Mouse (Mus musculus): Measurements from ENCODE around the gene Acat3.
"Not testable (repeated sequence)": the region's sequence is repeated elsewhere in the genome, so short reads cannot be mapped to it uniquely, and the experiment has no call there.

Acat3 gene

DNA sequence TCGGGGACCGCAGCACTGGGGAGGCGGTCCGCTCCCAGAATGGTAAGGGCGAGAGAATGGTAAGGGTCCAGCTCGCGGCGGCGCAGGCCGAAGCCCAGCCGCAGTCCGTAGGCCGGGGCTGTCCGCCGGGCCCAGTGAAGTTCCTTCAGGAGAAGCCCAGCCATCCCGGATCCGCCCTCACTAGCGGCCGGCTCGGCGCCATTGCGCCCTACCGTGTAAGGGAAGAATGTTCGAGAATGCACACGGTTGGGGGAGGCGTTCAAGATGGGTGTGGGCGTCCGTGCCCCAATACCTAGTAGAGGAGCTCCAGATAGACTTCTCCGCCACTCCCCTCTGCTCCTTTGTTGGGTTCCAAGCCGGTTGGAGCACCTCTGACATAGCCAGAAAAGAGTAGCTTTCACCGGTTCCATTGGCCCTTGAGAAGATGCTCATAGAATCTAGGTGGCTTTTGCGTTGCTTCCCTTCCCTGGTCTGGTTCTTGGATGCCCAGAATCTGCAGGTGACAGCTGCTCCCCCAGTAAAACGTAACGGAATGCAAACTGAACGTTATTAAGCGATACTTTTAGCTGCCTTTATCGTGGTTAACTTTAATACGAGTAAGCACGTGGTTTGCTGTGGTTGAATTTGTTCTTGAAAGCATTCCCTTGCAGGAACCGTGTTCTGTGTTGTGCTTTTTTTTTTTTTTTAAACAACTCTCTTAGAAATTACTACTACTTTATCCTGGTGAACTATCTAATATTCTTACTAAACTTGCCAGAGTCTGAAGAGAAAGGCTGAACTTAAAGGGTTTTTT lies 23.6 kb downstream of the Acat3 start:
- DNase-seq (ENCODE audit: low spot score): peak; percentile 53

DNA sequence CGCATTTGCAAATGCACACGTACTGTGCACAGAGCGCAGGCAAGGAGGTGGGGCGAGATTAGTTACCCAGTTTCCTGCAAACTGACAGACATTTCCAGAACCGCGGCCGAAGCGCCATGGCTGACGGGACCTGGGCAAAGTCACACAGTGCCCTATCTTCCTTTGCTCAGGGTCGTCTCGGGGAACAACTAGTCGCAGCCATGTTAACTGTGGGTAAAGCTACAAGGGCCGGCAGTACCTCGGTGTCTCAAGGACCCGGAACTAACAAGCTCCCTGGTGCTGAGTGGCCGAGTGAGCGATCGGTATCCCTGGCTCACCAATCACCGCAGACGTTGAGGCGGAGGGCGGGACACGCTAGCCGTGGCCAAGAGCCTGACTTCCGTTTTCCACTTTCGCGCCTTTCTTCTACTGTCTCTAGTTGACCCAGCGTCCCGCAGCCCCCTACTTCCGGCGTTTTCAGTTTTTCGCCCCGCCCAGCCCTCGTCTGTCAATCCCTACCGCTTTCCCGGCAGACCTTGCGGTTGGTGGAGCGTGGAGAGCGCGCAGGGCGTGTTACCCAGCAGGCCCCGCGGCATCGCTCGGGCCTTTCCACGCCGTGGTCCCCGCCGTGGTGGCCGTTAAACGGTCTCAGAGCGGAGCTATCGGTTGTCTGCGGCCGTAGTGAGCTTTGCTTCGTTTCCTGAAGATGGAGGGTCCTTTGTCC lies 24.4 kb downstream of the Acat3 start, which contains the start of gene Mrpl18:
Mrpl18 (minus strand) TSS at position 465 of the 703 bp plus-strand sequence.
- DNase-seq (ENCODE audit: low spot score): peak; percentile 92

DNA sequence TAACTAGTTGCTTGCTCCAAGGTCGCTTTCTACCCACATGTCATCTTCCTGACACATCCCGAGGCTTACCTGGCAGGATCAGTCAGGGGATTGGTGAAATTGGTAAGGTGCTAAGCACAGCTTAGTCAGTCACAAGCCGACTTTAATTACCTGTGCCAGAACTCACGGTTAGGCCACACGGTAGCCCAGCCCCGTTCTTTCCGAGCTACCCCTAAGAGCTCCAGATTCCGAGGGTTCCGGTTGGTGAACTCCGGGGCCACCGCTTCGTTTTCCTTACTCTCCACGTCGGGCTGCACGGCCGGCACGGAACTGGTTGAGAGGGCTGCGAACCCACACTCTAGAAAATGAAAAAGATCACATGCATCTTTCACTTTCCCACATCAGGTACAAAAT lies 24.9 kb downstream of the Acat3 start, which contains the start of gene Tcp1:
Tcp1 (plus strand) TSS at position 214 of the 393 bp plus-strand sequence.
- peak; percentile 18 for DNase-seq (ENCODE audit: low spot score)

DNA sequence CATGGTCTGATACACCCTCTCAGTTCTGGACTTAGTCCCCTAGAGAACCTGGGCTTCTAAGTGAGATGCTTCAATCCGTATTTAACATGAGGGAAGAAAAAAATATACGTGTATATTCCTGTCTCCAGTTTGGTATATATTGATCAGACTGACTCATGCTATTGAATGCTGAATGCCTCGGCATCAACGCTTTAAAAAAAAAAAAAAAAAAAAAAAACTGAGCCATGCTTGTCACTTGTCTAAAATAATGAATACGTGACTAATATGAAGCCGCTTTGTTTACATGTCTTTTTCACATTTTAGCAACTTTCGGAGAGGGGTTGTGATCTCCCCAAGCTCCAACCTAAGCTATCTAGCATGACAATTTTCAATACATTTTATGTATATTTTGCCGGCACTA lies 30.0 kb downstream of the Acat3 start:
- DNase-seq (ENCODE audit: low spot score): no peak

DNA sequence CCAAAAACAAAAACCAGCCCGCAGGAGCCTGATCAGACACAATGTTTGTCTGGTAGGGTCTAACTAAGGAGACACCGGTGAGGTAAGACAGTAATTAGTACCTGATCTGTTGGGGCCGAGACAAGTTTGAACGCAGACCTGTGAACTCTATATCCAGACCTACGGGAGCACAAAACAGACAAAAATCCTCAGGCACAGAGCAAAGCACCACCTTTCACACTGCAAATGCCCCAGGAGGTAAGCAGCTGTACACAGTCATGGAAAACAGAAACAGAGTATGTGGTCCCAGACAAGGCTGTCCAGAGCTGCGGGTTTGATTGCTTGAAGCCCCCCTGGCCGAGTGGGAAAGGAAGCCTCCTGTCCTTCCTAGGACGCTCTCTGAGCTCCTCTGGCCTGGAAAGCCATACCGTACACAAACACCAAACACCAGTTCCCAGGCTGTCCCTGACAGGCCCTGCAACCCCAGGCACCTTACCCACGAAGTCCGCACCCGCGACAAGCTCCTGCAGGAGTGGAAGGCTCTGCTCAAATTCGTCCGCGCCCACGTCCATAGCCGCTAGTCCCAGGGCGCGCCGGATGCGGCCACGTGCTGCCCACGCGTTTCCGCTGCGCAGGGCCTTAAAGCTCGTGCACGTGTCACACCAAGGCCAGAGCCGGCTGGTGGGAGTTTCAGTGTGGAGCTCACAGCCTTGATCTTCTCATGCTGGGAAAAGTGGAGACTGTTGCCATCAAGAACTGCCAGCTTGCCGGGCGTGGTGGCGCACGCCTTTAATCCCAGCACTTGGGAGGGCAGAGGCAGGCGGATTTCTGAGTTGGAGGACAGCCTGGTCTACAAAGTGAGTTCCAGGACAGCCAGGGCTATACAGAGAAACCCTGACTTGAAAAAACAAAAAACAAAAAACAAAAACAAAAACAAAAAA lies 30.8 kb downstream of the Acat3 start, which contains the start of gene Pnldc1:
Pnldc1 (minus strand) TSS at position 870 of the 920 bp plus-strand sequence.
- DNase-seq (ENCODE audit: low spot score): no peak

DNA sequence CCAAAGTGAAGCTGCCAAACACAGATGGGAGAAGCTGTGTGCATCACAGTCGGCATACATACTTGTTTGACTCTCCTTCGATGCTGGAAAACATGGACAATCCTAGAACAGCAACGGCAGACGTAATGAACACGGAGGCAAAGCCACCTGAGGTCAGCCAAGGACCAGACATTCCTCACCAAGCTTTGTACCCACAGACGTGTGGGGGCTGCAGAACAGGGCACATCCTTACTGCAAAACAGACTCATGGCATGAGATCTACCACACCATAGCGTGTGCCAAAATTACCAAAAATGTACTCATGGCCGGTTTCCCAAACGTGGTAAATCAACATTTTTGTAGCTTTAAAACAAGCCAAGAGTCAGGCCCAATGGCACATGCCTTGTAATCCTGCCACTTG lies 34.0 kb downstream of the Acat3 start:
- DNase-seq (ENCODE audit: low spot score): no peak

DNA sequence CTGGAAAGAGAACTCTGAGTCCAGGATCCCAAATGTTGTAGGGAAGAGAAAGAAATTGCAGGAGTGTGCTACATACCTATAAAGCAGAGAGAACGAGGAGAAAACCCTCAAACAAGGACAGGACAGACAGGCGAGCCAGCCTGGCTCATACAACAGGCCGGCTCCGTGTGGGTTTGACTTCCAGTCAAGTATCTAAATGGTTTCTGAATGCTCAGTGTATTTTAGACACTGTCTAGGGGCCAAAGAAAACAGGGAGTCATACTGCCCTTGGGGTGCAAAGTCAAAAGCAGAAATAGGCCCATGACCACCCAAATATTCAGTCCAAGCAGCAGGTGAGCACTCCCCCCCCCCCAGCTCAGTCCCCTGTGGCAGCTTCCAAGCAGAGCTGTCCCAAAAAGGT lies 34.6 kb downstream of the Acat3 start:
- no peak for DNase-seq (ENCODE audit: low spot score)

DNA sequence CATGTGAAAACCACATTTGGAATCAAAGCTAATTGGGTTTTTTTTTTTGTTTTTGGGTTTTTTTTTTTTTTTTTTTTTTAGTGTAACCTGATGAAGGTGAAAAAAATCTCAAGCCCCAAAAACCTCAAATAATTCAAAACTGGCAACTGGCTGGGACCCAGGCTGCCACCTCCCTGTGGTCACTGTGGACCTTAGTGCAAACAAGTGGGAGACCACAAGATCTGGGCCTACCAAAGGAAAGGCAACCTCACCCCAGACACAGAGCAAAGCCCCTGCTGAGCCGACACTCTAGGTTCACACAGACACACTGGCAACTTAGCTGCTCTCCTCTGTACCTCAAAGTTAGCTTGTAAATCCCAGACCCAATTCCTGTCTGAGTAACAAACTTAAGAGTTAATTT lies 36.1 kb downstream of the Acat3 start:
- DNase-seq (ENCODE audit: low spot score): no peak

DNA sequence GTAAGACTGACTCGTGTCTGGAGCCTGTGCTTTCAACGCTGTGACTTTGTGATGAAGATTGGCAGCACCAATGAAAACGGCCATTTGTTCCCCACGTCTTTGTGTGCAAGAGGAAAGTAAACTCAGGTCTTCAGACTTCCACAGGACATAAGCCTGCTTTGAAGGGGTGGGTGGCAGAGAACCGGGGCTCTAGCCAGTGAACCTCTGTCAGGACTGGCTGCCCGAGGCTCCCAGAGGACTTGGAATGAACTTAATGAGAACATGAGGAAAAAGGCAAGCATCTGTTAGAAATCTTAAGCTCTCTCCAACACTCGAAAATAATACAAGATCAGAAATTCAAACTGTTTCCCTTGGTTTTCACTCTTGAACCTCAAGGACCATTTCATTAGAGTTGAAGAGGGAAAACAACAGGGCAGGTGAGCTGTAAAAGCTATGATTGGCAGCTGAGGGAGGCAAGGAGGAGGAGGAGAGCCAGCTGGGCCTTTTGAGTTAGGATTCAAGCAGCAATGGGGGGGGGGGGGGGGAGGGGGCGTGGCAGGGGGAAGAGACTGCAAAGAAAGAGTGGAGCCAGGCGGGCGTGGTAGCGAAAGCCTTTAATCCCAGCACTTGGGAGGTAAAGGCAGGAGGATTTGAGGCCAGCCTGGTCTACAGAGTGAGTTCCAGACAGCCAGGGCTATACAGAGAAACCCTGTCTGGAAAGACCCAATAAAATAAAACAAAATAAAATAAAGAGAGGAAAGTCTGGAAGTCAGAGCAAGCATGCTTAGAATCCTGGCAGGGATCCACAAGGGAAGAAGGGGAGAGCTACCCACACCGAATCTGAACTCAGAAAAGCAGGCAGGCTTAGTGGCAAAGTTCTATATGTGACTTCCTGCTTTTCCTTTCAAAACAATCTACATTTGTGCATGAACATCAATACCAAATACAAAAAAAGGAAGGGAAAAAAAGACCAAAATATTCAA lies 36.7 kb downstream of the Acat3 start:
- no peak for DNase-seq (ENCODE audit: low spot score)

DNA sequence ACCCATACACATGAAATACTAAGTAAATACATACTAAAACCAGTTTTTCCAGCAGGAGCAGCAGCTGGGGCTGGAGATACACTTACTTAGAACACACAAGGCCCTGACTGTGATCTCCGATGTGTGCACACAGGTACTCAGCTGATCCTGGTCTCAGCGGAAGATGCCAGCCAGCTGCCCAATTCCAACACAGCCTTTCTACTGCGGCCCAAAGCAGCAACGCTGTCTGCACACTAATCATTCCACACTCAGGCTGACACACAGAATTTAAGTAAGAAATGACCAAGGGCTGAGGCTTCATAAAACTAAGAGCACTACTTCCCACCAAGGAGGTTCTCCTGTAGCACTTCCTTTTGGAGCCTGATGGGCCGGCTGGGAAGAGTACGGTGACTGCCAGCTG lies 38.1 kb downstream of the Acat3 start:
- no peak for DNase-seq (ENCODE audit: low spot score)

DNA sequence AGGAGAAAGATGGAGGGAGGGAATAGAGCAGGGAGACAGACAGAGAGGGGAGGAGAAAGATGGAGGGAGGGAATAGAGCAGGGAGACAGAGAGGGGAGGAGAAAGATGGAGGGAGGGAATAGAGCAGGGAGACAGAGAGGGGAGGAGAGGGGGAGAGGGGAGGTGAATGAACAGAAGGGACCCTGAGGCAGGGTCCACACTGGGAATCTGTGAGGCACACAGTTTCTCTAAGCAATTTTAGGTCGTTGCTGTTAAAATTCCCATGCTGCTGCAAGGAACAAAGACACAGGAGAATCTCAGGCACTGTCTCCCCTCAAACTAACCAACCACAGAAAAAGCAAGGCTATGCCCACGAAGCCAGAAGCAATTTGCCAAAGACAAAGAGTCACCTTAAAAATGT lies 41.8 kb downstream of the Acat3 start:
- DNase-seq (ENCODE audit: low spot score): not testable (repeated sequence)

DNA sequence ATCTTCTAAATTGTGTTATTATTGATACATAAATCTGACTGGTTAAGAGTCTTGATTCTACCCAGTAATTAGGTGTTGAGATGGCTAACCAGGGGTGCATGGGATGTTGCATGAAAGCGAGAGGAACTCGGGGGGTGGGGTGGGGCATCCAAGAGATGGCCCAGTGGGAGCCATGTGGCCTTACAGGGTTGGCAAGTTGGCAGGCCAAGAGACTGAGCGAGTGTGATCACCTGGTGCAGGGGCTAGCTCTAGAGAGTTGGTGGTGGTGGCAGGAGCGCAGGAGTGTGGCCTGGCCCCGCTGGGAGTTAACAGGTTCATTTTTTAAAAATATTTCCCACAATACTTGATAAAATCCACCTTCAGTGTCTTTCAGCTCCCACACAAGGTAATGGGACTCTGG lies 42.7 kb downstream of the Acat3 start:
- no peak for DNase-seq (ENCODE audit: low spot score)

DNA sequence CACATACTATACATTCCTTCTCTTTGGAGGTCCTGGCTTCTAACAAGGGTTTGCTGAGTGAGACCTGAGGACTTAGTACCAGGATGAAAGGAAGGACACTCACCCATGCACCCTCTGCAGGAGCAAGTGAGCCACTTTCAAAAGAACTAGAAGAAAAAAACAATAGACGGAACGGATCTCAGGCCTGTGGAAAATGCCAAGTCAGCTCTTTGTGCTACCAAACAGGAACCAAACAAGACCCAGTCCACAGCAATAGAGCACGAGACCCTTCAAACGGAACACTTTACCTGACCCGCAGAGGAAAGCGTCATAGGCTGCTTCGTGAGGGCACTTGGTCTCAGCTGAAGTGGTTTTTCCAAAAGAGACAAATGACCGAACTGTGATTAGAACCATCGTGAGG lies 48.4 kb downstream of the Acat3 start:
- DNase-seq (ENCODE audit: low spot score): no peak

DNA sequence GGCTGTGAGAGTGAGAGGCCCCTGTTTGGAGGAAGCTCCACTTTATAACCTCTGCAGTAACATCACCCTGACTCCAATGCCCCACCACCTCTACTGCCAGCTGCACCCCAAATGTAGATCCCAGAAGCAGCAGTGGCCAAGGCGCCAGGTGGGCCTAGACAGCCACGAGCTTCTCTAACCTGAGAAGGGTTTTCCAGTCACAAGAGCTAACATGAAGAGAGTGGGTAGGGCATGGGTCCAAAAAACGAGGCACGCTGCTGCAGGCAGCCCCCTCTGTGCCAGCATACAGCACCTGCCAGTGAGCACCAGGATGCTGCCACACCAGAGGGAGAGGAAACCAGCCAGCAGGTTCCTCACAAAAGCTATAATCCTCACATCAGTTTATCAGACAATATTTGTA lies 49.3 kb downstream of the Acat3 start:
- DNase-seq (ENCODE audit: low spot score): no peak

DNA sequence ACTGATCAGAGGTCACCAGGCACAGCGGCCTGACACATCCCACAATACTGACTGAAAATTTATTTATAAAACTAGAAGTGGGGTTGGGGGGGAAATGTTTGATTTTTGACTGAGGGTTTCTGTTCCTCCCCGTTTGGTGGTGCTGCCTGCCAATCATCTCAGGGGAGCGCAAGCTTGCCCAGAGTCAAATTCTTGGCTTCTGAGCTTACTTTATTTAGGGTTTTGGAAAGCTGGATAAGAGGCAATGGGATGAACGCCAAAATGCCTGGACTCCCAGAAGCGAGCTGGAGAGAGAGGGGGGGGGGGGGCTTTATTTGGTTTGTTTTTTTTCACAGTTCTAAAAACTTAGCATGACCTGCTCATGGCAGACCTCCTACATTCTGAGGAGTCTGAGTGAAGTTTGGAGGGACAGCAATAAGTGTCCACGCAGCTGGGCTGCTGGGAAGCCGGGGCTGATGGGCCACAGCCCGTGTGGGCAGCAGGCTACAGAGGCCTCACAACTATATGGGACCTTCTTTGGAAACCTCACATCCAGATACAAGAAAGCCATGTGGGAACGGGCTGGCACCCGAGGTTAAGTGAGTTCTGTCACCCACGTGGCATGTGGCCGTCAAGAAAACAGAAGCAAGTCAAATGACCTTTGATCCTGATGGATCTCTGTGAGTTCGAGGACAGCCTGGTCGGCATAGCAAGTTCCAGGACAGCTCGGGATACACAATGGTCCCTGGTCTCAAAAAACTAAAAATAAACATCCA lies 53.2 kb downstream of the Acat3 start:
- no peak for DNase-seq (ENCODE audit: low spot score)

DNA sequence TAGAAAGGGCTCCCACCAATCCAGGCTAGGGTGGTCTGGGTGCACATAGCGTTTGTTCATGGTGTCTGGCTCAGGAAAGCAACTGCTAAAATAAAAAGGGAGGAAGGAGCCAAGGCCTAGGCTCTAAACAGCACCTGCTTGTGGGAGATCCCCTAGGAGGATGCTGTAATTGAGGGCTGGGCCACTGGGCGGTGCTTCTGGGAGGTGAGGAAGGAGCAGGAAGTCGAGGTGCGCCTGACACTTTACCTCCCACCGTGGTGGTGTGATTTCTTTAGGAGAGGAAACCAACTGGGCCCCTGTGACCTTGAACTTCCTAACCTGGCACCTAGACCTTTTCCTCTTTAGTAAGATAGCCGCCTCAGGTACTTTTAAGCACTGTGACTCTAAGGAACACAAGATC lies 53.8 kb downstream of the Acat3 start:
- DNase-seq (ENCODE audit: low spot score): no peak

DNA sequence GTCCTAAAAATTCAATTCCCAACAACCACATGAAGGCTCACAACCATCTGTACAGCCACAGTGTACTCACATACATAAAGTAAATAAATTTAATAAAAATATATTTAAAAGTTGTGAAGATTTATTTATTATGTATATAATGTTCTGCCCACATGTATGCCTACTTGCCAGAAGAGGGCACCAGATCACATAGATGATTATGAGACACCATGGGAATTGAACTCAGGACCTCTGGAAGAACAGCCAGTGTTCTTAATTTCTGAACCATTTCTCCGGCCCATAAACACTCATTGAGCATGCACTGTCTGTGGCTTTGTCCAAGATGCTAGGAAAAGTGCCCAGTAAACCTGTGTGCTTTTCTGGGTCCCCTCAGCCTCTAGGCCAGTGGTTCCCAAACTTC lies 59.2 kb downstream of the Acat3 start:
- DNase-seq (ENCODE audit: low spot score): no peak

DNA sequence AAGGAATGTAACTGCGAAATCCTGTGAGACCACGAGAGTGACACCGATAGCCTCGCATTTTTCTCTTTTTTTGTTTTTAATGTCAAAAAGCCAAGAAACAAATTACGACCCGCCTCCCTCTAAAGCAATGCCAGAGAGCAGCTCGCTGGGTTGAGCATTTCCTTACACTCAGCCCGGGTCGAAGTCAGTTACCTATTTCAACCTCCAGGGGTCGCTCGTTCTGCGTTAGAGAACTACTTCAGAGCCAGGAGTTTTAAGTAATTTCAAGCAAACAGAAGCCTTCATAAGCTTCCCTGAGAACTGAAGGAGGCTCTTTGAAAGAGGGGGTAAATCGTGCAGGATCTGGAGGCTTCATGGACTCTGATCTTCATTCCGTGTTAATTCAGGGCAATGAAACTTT lies 60.2 kb downstream of the Acat3 start:
- peak; percentile 76 for DNase-seq (ENCODE audit: low spot score)

DNA sequence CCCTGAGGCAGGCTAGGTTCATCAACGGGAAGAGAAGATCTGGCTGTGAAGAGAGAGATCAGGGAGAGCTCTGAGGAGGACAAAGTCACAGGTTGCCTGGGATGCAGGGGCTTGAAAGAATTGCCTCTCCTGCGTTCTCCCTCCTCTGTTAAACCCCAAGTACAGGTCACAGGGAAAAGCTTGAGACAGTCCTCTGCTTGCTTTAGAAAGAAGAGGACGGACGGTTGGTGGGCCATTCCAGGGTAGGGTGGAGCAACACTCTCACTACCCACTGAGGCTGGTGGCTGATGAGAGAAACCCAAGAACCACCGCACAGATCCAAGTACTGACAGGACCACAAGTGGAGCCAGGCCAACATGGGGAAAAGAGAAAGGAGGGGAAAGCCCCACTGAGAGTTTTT lies 64.7 kb downstream of the Acat3 start, which contains the start of gene Mrgprh:
Mrgprh (plus strand) TSS at position 301 of the 400 bp plus-strand sequence.
- no peak for DNase-seq (ENCODE audit: low spot score)

All from urinary bladder, postnatal 25 days (tissue).